Mouse (Mus musculus) myocyte (in vitro differentiated cells): ENCODE measurements around the gene Rpsa.

Experiments used
- CEBPB ChIP-seq: IDR thresholded peaks from 2 replicates; pipeline ENCODE4 v1.6.1; 2011; ENCODE audit warnings: mild to moderate bottlenecking, moderate library complexity; ENCODE audit not compliant: poor library complexity, insufficient read depth, severe bottlenecking
- E2F4 ChIP-seq: IDR thresholded peaks from one replicate; pipeline ENCODE4 v1.6.1; 2011; ENCODE audit warnings: mild to moderate bottlenecking, control low read depth, moderate library complexity; ENCODE audit not compliant: insufficient read depth
- MAX ChIP-seq: IDR thresholded peaks from one replicate; pipeline ENCODE4 v1.6.1; 2011; ENCODE audit warnings: low read depth, mild to moderate bottlenecking, control low read depth
- MYOD1 ChIP-seq, 3 experiments: IDR thresholded peaks; one replicate each; pipeline ENCODE4 v1.6.1; 2011; ENCODE audit warnings: control low read depth in 2 of 3, low read depth in 2 of 3, mild to moderate bottlenecking in 2 of 3, moderate library complexity in 1 of 3; ENCODE audit not compliant: insufficient read length in 2 of 3, control insufficient read depth in 1 of 3
- POLR2A ChIP-seq: IDR thresholded peaks from one replicate; pipeline ENCODE4 v1.6.1; 2011; ENCODE audit warnings: low read depth, mild to moderate bottlenecking, control low read depth, moderate library complexity; ENCODE audit not compliant: insufficient read length
- POLR2AphosphoS2 ChIP-seq: IDR thresholded peaks from one replicate; pipeline ENCODE4 v1.6.1; 2011; ENCODE audit warnings: low read depth, control low read depth; ENCODE audit not compliant: insufficient read length
- REST ChIP-seq: IDR thresholded peaks from one replicate; pipeline ENCODE4 v1.6.1; 2011; ENCODE audit warnings: mild to moderate bottlenecking, control low read depth, moderate library complexity; ENCODE audit not compliant: insufficient read depth, insufficient read length
- SRF ChIP-seq: IDR thresholded peaks from one replicate; pipeline ENCODE4 v1.6.1; 2011; ENCODE audit warnings: low read depth; ENCODE audit not compliant: control insufficient read depth, insufficient read length
- TCF12 ChIP-seq: IDR thresholded peaks from one replicate; pipeline ENCODE4 v1.6.1; 2011; ENCODE audit warnings: mild to moderate bottlenecking, control low read depth; ENCODE audit not compliant: poor library complexity, insufficient read depth, severe bottlenecking
- USF1 ChIP-seq: IDR thresholded peaks from one replicate; pipeline ENCODE4 v1.6.1; 2011; ENCODE audit warnings: low read depth, mild to moderate bottlenecking, control low read depth, moderate library complexity

DNA sequence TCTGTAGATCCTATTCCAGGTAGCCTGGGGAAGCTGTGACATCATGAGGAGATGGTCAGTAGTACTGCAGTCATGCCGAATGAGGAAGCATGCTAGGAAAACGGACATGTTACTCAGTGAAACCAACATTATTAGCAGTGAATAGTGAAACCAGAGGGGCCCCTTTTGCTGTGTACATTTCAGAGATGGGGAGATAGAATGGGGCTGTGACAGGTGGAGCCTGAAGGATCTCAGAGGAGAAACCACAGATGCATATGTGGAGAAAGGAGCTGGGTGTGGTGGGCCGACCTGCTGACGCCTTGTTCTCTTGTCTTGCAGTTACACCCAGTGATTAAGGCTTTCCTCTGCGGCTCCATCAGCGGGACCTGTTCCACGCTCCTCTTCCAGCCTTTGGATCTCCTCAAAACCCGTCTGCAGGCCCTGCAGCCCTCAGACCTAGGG is 11.3 kb upstream of the Rpsa start:
- TF ChIP-seq REST, result no peak
- TF ChIP-seq POLR2A, result no peak
- no peak for TF ChIP-seq POLR2AphosphoS2
- TF ChIP-seq MAX, result no peak
- no peak for TF ChIP-seq TCF12
- no peak for TF ChIP-seq CEBPB
- TF ChIP-seq USF1, result no peak
- TF ChIP-seq E2F4, result no peak
- TF ChIP-seq SRF, result no peak
- TF ChIP-seq MYOD1 (IDR thresholded peaks at IDR 0.05; ENCODE audit: control insufficient read depth in 1 of 3, insufficient read length in 2 of 3, low read depth in 2 of 3), result no peak
